Mouse (Mus musculus) MEL (cell line): ENCODE results near the gene Klhdc4.

Source experiments
- MAX ChIP-seq: IDR thresholded peaks from 2 replicates; pipeline ENCODE4 v1.6.1; 2011; ENCODE audit warnings: low read length, improper control_type of control experiment
- RAD21 ChIP-seq: IDR thresholded peaks from 2 replicates; pipeline ENCODE4 v1.6.1; 2011; ENCODE audit warnings: mild to moderate bottlenecking, low read depth, low read length, improper control_type of control experiment

- TF ChIP-seq MAX (no peak), RAD21 (no peak)
Observed at GRCm38 (mm10) chr8:121847987-121848386, 18.6 kb upstream of the Klhdc4 start.
